Mouse (Mus musculus) stomach, postnatal 0 days (tissue): Measurements from ENCODE around the gene Phrf1. TPM values are rescaled to one million over a fixed set of nuclear protein-coding genes. Genes with fewer than 3 reads are reported as not detected.
A peak's percentile ranks its signal among the peaks of the same experiment; 100 is the strongest.

Experiments
- ATAC-seq: fragments of 200-750 bp; cut with Nextera tagmentation; 2 replicates; pipeline ENCODE4 v1.8.0; 2017; ENCODE audit not compliant: low FRiP score, low TSS enrichment
- DNase-seq: peaks from one replicate; pipeline ENCODE4 v3.0.0-alpha.2; 2016; ENCODE audit warnings: low spot score
- H3K27ac ChIP-seq: fragments of 300-500 bp; sonication (generic); replicated peaks from 2 replicates; pipeline ENCODE4 v1.5.1; 2014; ENCODE audit warnings: mild to moderate bottlenecking, control low read depth
- H3K27me3 ChIP-seq: fragments of 300-500 bp; sonication (generic); 2 replicates; pipeline ENCODE4 v1.6.1; 2014; ENCODE audit warnings: low read length; ENCODE audit not compliant: control insufficient read depth, insufficient read depth
- H3K36me3 ChIP-seq: fragments of 300-500 bp; sonication (generic); 2 replicates; pipeline ENCODE4 v1.6.1; 2014; ENCODE audit warnings: low read length, mixed read lengths; ENCODE audit not compliant: control insufficient read depth, insufficient read depth
- H3K4me1 ChIP-seq: fragments of 300-500 bp; sonication (generic); replicated peaks from 2 replicates; pipeline ENCODE4 v1.6.1; 2014; ENCODE audit warnings: antibody characterized with exemption; ENCODE audit not compliant: control insufficient read depth, insufficient read depth
- H3K4me2 ChIP-seq: fragments of 300-500 bp; sonication (generic); replicated peaks from 2 replicates; pipeline ENCODE4 v1.6.1; 2014; ENCODE audit warnings: low read depth, mild to moderate bottlenecking, control low read depth, moderate library complexity
- H3K4me3 ChIP-seq: fragments of 300-500 bp; sonication (generic); 2 replicates; pipeline ENCODE4 v1.5.1; 2014; ENCODE audit warnings: low read depth, low read length, control low read depth
- H3K9ac ChIP-seq: fragments of 300-500 bp; sonication (generic); 2 replicates; pipeline ENCODE4 v1.6.1; 2014; ENCODE audit warnings: mild to moderate bottlenecking, low read length, control low read depth, mixed read lengths
- H3K9me3 ChIP-seq: fragments of 300-500 bp; sonication (generic); 2 replicates; pipeline ENCODE4 v1.6.1; 2016; ENCODE audit warnings: low read length; ENCODE audit not compliant: control insufficient read depth
- CTCF ChIP-seq: IDR thresholded peaks from 2 replicates; pipeline ENCODE4 v1.5.1; 2016; ENCODE audit warnings: antibody characterized with exemption, low read depth, mild to moderate bottlenecking, moderate library complexity
- EP300 ChIP-seq: optimal IDR thresholded peaks from 2 replicates; pipeline ENCODE3; 2016; ENCODE audit warnings: antibody characterized with exemption
- WGBS: fragments of 180-500 bp; shearing (Covaris S2); extraction: QIAGEN DNeasy Blood & Tissue Kit; methylation state at CpG from one replicate; pipeline ENCODE4 v1.1.7; 2014; 5-methylcytosine and 5-hydroxymethylcytosine counted together
- polyA plus RNA-seq: library from polyadenylated mRNA; unstranded; fragments of >200 nt; fragmentation: Nextera tagmentation; extraction: Ambion mirVana; gene quantifications from 2 replicates; pipeline ENCODE4 v1.2.1, GENCODE M21; 2015

The Phrf1 gene
- polyA plus RNA-seq, 1 experiment from 2014 or later: 19.1 TPM

- Histone ChIP-seq H3K27me3 (no peaks in the 10 kb centered on the region), H3K4me3 (no peak overlapping the region), H3K9me3 (no peaks in the 10 kb centered on the region), H3K9ac (no peak overlapping the region), H3K4me1 (no peaks in the 10 kb centered on the region), H3K4me2 (no peak overlapping the region), H3K36me3 (no peaks in the 10 kb centered on the region), H3K27ac (no peak overlapping the region)
- ATAC-seq (no peak), DNase-seq (no peak)
- 93% methylated on average over 18 of the region's 18 CpGs for WGBS
- no peak for TF ChIP-seq CTCF
- TF ChIP-seq EP300: no peak
These were observed 22.2 kb upstream of the Phrf1 start for GRCm38 (mm10) chr7:141206182-141206937.

GRCm38 (mm10) chr7:141209526-141209925 is 19.1 kb upstream of the Phrf1 start:
- H3K27ac ChIP-seq: no peak overlapping the region
- no peak for ATAC-seq
- no peak overlapping the region for H3K4me3 ChIP-seq

GRCm38 (mm10) chr7:141210137-141210536 is 18.4 kb upstream of the Phrf1 start:
- Histone ChIP-seq H3K27me3 (no peaks in the 10 kb centered on the region), H3K4me3 (no peak overlapping the region), H3K9ac (no peak overlapping the region), H3K4me2 (no peak overlapping the region), H3K9me3 (no peaks in the 10 kb centered on the region), H3K27ac (no peak overlapping the region), H3K36me3 (no peaks in the 10 kb centered on the region), H3K4me1 (no peaks in the 10 kb centered on the region; the same call in 1 of the 2 replicates)
- DNase-seq (no peak), ATAC-seq (no peak)
- WGBS: 65% methylated on average over 12 of the region's 12 CpGs
- TF ChIP-seq EP300 (no peak), CTCF (no peak)

More at GRCm38 (mm10) chr7:141209526-141209925, 19.1 kb upstream of the Phrf1 start:
- Histone ChIP-seq H3K27me3 (no peaks in the 10 kb centered on the region), H3K4me1 (no peaks in the 10 kb centered on the region), H3K9me3 (no peaks in the 10 kb centered on the region), H3K4me2 (no peak overlapping the region), H3K36me3 (no peaks in the 10 kb centered on the region), H3K9ac (no peak overlapping the region)
- TF ChIP-seq EP300 (no peak), CTCF (no peak)
- DNase-seq: no peak
- 79% methylated on average over 3 of the region's 3 CpGs for WGBS

- ATAC-seq (no peak), DNase-seq (no peak)
- WGBS: 84% methylated on average over 14 of the region's 14 CpGs
- Histone ChIP-seq H3K27ac (no peak overlapping the region), H3K27me3 (no peaks in the 10 kb centered on the region), H3K36me3 (no peaks in the 10 kb centered on the region), H3K4me1 (no peaks in the 10 kb centered on the region; the same call in 1 of the 2 replicates), H3K4me2 (no peak overlapping the region), H3K4me3 (no peak overlapping the region), H3K9ac (no peak overlapping the region), H3K9me3 (no peaks in the 10 kb centered on the region)
- no peak for TF ChIP-seq CTCF
- TF ChIP-seq EP300: no peak
These were observed 17.9 kb upstream of the Phrf1 start for GRCm38 (mm10) chr7:141210606-141211131.

GRCm38 (mm10) chr7:141213133-141213532 is 15.5 kb upstream of the Phrf1 start:
- Histone ChIP-seq H3K27ac (peak overlapping the region; percentile 76), H3K9ac (no peak overlapping the region)
- WGBS: 57% methylated on average over 3 of the region's 3 CpGs

GRCm38 (mm10) chr7:141213605-141214235 is 14.9 kb upstream of the Phrf1 start, which contains the start of gene Lmntd2:
Lmntd2 (minus strand) TSS chr7:141214080.
- Histone ChIP-seq H3K36me3 (no peaks in the 10 kb centered on the region), H3K9me3 (no peaks in the 10 kb centered on the region), H3K4me1 (no peaks in the 10 kb centered on the region; the same call in none of the 2 replicates), H3K4me3 (peak within 1 kb of the TSS; percentile 60), H3K9ac (no peak within 1 kb of the TSS), H3K27ac (peak within 1 kb of the TSS; percentile 76), H3K4me2 (peak within 1 kb of the TSS; percentile 95), H3K27me3 (no peaks in the 10 kb centered on the region)
- TF ChIP-seq EP300 (no peak), CTCF (no peak)
- ATAC-seq (no peak), DNase-seq (no peak)
- 78% methylated on average over 11 of the region's 11 CpGs for WGBS

More at GRCm38 (mm10) chr7:141213133-141213532, 15.5 kb upstream of the Phrf1 start:
- TF ChIP-seq EP300 (peak; percentile 47), CTCF (no peak)
- DNase-seq (no peak), ATAC-seq (no peak)
- no peaks in the 10 kb centered on the region for H3K27me3 ChIP-seq
- no peaks in the 10 kb centered on the region; the same call in none of the 2 replicates for H3K4me1 ChIP-seq
- H3K36me3 ChIP-seq: no peaks in the 10 kb centered on the region
- no peak overlapping the region for H3K4me3 ChIP-seq
- H3K4me2 ChIP-seq: no peak overlapping the region
- H3K9me3 ChIP-seq: no peaks in the 10 kb centered on the region
